Mouse (Mus musculus) adrenal gland, postnatal 36 days (tissue): ENCODE results near the gene Abi3bp. TPM values are rescaled to one million over a fixed set of nuclear protein-coding genes. Genes with fewer than 3 reads are reported as not detected.
A peak's percentile ranks its signal among the peaks of the same experiment; 100 is the strongest.

Source experiments
- DNase-seq, 2 experiments: peaks; one replicate each; pipeline ENCODE4 v3.0.0; 2021; ENCODE audit warnings: mixed read lengths in 1 of 2
- total RNA-seq, 2 experiments: library from RNA; stranded (reverse); gene quantifications; 2 replicates each; pipeline ENCODE4 v1.2.3; 2021

Gene Abi3bp
- total RNA-seq, 2 experiments from 2014 or later, result 6.6 to 8.9 TPM

DNA sequence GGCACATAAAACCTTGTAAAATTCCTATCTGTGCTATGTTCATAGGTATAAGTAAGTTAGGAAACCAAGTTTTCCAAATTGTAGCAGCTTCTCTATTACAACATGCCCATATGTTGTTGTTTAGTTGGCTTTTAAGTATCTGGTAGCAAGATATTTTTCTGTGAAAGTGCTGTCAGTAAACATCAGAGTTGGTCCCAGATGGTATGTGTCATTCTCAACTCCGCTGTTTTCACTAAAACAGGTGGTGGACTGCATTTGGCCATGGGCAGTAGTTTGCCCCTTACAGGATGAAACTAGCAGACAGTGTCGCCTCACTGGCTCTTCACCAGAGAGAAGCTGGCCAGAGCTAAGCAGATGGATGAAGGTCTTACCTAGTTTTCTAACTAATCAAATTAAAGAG, 26.3 kb downstream of the Abi3bp start:
- no peak for DNase-seq

DNA sequence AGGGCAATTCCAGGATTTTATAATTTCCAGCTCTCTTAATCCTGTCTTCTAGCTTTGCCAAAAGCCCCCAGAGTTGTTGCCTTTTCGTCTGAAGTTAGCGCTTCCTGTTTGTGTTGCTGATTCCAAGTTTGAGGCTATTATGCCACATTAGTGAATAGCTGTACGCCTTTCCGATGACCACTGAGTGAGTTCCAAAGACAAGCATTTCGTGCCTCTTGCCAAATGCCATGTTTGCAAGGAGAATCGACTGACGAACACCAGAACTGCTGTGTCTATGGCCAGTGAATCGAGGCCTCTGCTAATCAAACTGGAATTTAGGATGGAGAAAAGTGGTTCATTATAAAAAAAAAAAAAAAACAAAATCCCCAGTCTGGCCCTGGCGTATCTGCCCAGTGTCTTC, 40.3 kb downstream of the Abi3bp start:
- no peak for DNase-seq

DNA sequence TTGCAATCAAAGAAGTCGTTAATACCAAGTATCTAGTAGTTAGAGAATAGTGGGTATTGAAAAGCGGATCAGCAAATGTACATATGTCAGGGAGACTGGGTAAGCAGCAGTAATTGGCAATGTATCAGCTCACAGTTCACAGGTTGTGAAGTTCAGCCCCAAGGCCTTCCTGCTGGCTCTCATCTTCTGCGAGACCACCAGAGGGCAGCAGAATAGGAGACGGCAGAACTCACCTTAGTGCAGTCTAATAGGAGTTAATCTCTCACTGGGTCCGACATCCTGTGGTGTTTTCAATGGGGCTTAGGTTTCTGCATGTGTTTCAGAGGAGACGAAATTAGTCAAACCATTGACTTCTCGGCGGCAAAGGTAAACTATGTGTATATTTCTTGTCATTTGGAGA, 46.7 kb downstream of the Abi3bp start:
- peak; percentile 7 to 48 for DNase-seq

DNA sequence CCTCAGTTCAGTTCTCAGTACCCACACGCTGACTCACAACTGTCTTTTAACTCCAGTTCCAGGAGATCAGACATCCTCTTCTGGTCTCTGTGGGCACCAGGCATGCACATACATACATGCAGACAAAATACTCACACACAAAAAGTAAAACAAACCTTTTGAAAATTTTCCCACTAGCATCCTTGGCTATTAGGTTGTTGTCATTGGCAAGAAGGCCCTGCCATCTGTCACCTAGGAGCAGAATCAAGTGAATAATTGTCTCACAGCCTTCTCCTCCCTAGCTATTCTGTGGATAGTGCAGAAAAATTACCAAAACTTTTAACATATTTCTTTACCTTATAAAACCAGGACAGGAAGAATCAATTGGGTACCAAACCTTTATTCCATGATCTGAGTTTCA, 48.8 kb downstream of the Abi3bp start:
- no peak for DNase-seq

DNA sequence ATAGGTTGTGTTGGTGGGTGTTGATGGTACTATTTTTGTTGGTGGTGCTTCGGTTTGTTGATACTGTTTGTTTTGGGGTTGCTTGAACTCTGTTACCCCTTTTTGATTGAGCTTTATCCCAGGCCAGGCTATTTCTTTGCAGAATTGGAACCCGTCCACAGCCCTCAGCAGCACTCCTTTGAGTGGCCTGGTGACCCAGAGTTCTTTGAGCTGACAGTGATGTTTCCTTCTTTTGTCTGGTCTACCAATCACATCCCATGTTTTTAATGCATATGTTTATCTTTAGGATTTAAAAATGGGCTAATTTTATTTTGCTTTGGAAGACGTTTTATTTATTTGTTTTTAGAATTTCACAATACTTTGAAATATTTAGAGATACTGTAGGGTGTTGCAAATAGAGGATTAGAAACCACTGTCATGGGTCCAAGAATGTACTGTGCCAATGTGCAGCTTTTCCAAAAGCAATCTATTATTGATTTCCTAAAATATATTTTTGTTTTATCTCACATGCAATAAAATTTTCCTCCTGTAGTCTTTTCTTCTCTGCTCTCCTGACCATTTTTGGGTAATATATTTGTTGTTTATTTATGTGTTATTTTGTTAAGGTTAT, 50.5 kb downstream of the Abi3bp start:
- DNase-seq, result peak in 1 of 2 experiments; percentile 23

DNA sequence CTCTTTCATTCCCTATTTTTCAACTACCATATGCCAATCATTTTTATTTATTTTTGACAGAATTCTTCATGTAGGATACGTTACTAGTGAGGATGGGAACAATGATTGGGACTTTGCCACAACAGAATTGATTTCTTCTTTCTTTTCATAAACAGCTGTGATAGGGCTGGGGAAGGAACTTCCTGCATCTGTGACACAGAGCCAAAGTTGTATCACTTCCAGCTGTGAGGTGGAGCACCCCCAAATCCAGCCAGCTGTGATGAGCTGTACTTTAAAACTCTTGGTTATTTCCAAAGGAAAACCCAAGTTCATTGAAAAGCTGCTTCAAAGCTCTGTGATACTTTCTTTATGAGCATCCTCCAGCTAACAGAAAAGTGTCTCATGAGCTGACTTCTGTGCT, 101.9 kb downstream of the Abi3bp start:
- no peak for DNase-seq

DNA sequence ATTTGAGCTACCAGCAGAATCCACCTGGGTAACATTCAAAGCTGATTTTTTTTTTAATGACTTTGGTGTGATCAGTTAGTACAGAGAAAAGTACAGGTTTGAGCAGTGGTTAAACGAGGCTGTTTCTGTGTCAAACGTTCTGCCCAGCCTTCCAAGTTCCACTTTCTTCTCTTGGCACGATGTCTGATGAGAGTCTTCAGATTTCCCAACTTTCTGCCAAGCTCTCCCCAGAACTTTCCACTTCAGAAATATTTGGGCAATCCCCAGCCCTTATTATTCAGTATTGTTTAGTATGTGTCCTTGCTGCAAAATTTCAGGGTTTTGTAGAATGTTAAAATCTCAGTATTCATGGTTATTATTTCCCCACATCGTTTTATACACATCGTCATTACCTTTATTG, 115.9 kb downstream of the Abi3bp start:
- no peak for DNase-seq

DNA sequence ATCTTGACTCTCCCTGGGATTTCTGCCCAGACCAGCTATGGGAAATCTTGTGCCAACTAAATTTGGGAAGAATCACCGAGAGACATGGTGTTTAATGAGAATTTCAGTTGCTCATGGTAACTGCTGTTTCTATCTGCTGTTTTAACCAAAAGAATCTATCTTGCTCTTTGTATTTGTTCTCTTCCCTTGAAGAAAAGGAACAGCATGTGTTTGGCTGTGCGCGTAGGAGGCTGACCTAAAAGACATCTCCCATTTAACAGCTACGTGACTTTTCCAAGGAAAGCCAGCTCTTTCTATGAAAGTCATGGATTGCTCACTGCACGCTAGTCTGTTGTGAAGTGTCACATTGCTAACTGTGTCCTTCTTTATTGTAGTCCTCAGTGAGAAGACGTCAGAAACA, 117.2 kb downstream of the Abi3bp start:
- no peak for DNase-seq

DNA sequence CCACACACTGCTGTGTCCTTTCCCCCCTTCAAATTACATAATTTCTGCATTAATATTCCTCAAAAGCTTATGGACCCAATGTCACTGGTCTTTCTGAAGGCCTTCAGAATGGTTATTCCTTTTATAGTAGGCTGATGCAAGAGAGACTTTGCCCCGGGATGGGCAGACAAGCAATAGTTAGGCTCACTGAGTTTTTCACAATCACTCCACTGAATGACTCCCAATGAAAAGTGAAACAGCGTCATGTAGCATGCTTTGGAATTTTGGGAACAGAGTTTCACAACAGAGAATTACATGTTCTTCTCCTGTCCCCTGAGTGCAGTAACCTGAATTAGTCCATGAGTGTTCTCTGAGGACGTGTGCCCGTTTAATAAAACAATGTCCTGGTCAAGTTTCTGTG, 120.7 kb downstream of the Abi3bp start:
- DNase-seq, result no peak

DNA sequence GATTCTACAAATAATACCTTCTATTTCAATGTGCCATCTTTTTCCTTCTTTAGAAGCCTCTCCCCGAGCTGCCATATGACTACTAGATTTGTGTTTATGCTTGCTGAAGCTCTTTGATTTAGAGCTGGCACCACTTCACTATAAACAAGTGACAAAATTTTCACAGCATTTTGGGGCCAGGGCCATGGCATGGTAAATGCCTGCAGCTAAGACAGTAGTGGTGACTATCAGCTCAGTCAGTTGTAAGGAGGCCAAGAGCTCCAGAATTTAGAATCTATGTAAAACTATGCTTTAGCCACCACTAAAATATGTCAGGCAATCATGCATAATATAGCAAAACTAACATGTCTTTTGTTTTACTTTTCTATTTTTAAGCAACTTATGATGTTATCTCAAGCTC, 124.7 kb downstream of the Abi3bp start:
- peak in 1 of 2 experiments; percentile 22 for DNase-seq

DNA sequence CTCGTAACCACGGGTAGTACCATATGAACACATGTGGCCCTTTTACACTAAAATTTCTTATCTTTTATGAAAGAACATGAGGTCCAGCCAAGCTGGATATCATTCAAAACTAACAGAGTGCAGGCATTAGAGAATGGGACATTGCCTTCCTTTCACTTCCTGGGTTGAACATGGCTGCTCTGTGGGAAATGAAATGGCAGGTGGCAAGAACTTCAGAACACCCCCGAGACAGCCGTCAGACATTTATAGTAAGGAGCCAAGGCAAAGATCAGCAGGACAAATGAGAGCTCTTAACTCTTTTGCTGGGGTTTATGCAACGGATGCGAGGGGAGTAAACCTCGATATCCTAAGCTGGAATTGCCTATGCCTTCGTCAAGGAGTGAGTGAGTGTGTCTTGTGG, 132.9 kb downstream of the Abi3bp start:
- no peak for DNase-seq

DNA sequence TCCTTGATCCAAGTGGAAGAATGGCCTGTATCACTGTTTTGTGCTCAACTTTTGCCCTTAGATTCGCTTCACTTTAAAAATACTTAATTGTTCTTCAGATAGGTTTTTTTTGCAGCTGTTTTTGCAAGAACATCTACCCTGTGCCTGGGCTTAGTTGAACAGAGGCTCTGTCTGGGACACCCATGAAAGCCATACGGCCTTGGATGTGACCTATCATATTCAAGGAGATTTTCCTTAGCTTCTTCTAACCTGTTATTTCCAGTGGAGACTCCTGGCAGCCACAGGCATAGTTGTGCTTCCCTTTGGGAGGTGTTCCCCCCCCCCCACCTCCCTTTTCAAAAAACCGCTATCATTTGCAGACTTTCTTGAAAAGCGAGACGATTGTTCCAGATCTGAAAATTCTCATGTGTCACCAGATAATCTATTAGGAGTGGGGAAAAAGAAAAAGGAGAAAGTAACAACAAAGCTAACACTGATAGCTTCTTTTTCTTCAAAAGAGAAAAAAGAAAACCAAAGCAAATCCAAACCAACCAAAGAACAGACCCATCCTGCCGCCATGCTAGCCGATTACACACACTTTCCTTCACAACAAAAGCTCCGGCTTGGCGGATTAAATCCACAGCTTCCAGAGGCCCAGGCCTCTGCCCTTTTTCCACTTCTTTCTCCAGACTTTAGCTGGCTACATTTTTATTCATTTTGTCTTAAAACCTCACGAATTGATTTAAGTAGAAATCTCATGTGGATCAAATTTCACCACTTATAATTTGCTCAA, 133.6 kb downstream of the Abi3bp start:
- DNase-seq, result no peak

DNA sequence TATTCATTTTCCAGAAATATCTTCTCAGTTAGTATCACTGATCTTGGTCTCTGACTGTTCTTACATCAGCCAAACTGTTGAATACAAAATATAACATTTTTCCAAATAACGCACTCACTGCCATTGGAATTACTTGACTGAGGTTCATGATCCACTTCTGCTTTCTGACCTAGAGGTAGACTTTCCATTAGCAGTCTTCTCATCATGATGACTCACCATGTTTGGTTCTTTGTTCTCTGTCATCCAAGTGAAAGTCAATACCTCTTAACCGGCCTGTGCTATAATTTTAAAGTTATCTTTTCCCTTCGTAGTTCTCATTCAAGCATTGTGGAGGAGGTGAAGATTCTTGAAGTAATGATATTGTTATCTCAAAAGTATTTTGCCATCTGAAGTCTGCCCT, 160.9 kb downstream of the Abi3bp start:
- no peak for DNase-seq

DNA sequence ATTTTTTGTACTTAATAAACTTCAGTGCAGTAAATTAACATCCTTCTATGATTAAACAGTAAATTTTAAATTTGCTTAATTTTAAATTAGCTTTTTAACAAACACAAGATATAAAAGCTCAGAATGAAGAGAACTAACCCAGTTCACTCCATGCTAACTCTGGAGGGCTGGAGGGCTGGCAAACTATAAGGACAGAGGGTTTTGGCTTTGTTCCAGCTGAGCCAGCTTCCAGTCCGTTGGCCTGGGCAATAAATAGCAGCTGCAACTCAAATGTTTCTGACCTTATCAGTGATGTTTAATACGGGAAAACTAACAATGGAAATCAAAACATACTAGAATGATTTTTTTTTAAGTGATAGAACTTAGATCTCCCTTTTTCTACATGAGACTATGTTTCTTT, 167.6 kb downstream of the Abi3bp start:
- peak in 1 of 2 experiments; percentile 13 for DNase-seq

DNA sequence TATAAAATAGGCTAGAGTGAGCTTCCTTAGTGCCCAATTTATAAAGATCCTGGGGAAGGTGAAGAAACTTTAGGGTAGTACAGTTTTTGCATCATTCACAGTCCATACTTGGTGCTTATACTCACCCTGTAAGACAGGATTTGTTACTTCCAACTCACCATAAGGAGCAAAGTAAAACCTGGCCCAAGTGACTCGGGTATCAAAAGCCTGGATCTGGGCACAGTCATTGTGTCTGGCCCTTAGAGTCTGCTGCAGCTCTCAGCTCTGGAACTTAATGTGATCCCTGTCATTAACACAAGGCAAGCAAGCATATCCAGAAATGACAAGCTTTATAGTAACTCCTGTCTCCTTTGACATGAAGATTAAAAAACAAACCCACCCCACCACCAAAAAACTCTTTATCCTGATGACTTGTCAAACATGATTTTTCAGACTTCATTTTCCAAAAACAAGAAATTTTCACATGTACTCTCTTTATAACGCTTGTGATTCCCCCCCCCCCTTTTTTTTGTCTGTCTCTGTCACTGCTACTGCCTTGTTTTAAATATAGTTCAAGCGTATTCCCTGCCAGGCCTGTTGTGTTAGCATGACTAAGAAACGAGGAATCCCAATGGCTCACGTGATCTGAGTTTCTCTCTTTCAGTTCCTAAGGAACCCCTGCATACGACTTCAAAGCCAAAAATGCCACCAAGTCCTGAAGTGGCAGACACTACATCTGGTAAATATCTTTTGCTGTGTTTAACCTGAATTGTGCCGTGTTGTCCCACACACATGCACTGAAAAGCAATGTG, 168.9 kb downstream of the Abi3bp start:
- no peak for DNase-seq

DNA sequence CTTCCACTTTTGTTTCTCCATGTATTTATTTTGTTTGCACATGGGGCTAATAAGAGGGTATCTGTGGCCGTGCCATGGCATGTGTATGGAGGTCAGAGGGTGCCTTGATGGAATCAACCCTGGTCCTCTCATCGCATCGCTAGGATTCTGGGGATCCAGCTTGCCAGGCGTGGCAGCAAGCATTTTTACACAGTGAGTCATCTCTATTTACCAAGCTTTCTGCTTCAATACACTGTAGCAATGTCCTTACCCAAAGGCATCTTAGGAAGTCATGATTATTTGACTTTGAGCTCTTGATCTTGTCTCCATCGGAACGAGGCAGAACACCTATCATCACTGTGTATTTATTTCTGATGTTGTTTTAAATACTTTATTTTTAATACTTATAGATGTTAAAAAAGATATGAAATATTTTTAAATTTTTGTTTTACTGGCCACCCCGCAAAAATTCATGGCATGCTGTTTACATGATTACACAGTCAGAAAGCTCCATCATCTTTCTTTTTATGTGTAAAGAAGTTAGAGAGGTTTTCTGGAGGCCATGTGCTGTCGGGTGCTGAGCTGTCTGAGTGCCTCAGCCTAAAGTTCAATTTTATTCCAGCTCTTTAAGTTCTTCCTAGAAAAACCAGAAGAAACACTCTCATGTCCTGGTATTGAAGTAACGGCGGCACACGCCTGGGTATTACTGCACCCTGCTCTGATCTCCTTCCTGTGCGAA, 177.7 kb downstream of the Abi3bp start:
- no peak for DNase-seq

DNA sequence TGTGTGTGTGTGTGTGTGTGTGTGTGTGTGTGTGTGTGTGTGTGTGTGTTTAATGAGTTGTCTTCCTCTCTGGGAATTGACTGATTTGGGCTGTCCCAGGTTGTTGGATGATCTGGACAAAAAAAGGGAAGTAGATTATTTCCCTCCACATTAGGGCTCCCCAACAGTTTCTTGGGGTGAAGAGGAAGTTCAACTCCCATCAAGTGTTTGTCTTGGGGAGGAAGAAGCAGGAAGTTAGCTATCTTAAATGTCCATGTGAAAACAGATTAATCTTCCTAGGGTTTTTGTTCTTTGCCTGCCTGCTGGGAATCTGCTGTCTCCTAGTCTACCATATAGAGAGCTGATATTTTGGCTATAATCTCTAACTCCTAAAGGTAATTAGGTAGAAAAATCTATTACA, 181.2 kb downstream of the Abi3bp start:
- no peak for DNase-seq

DNA sequence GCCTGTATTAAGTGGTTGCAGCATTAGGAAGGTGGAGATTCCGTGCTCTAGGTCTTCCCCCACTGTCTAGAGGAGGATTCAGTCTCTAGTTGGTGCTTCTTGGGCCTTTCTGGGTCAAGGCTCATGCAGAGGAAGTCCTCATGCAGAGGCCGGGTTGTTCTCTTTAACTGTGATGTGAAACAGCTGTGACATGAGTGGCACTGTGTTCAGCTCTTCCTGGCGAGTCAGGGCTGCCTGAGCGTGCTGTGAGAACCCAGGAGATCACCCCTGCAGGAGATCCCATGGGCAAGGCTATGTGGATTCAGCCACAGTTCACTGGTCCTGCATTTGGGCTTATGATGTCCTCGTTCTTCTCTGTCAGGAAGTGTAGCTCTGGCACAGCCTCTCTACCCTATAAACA, 191.8 kb downstream of the Abi3bp start:
- DNase-seq, result no peak

DNA sequence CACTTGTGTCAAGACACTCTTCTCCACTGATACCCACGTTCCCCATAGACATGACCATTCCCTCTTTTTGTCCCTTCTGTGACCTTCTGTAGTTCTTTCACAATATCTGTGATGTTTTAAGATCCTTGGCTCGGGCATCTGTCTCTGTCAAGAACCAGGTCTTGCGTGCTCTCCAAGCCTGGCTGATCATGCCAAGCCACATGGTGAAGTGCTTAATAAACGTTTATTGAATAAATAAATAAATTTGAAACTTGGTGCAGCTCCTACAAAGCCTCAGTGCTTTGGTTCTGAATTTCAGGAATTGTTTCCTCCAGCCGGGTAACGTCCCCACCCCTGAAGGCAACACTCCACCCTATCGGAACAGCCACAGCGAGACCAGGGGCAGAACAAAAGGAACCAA, 193.3 kb downstream of the Abi3bp start:
- DNase-seq, result peak; percentile 5 to 22

DNA sequence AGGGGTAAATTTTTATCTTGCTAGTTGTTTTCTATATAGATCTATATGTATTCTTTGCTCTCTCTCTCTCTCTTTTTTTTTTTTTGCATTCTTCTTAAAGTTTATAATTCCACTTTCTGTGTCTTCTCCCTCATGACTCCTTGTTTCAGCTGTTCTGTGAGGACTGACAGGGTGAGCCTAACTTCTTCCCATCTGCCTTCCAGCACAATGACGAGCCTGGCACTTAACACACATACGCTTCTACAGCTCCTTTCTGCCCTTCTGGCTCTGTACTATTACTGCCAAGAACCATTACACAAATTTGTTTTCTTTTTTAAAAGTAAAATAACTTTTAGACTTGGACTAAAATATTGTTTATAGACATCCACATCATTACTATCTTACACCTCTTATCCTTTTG, 195.7 kb downstream of the Abi3bp start:
- no peak for DNase-seq

DNA sequence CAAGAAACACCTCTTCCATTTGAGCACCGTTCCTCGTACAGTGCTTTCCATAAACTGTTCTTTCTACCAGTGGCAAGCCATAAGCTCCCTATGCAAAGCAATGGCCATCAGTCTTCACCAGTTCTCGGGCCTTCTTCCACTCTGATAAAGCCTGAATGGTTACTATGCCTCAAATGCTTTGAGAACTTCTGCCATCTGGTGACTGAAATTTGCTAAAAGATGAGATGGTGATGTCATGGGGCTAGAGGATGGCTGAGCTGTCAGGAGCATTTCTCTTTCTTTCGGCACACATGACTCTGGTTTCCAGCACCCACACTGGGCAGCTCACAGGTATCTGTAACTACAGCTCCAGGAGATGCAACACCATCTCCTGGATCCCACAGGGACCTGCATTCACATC, 199.5 kb downstream of the Abi3bp start:
- DNase-seq, result peak in 1 of 2 experiments; percentile 23

DNA sequence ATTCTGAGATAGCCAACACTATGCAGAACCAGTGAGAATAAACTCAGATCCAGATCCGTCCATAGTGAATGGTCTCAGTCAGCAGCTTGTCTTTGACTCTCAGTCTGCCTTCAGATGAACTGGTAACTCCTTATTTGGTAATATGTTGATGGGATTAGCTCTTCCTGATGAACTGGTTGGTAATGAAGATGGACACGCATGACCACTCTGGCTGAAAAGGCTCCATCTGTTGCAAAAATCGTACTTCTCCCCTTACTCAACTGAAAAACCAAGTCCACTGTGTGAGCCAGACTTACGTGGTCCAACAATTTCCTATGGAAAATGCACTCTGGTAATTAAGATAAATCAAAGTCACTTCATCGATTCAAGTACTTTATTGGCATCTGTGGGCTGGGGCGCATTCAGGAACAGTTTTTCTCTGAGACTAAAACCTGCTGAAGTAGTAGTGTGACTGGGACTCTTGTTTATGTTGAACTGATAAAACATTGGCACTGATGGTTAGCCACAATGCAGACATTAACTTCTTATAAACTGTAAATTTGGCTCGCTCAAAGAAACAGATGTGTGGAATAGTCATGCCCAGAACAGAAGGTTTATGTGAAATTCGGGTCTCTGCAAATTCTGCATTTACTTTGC, 203.4 kb downstream of the Abi3bp start:
- DNase-seq, result no peak
